Mouse (Mus musculus) thymus, postnatal 0 days (tissue): ENCODE results near the gene Ccnf. TPM values are rescaled to one million over a fixed set of nuclear protein-coding genes. Genes with fewer than 3 reads are reported as not detected.

ENCODE experiments used
- DNase-seq: peaks from one replicate; pipeline ENCODE4 v3.0.0-alpha.2; 2015; ENCODE audit warnings: low spot score
- microRNA-seq: library from miRNA; unstranded; fragments of <30 nt; microRNA quantifications from one replicate; pipeline ENCODE4, GENCODE M21; 2016; ENCODE audit warnings: borderline number of aligned reads
- polyA plus RNA-seq: library from polyadenylated mRNA; unstranded; fragments of >200 nt; fragmentation: Nextera tagmentation; extraction: Ambion mirVana; gene quantifications from 2 replicates; pipeline ENCODE4 v1.2.1, GENCODE M21; 2015

Ccnf gene
- polyA plus RNA-seq, 1 experiment from 2014 or later, result 74.3 TPM

DNA sequence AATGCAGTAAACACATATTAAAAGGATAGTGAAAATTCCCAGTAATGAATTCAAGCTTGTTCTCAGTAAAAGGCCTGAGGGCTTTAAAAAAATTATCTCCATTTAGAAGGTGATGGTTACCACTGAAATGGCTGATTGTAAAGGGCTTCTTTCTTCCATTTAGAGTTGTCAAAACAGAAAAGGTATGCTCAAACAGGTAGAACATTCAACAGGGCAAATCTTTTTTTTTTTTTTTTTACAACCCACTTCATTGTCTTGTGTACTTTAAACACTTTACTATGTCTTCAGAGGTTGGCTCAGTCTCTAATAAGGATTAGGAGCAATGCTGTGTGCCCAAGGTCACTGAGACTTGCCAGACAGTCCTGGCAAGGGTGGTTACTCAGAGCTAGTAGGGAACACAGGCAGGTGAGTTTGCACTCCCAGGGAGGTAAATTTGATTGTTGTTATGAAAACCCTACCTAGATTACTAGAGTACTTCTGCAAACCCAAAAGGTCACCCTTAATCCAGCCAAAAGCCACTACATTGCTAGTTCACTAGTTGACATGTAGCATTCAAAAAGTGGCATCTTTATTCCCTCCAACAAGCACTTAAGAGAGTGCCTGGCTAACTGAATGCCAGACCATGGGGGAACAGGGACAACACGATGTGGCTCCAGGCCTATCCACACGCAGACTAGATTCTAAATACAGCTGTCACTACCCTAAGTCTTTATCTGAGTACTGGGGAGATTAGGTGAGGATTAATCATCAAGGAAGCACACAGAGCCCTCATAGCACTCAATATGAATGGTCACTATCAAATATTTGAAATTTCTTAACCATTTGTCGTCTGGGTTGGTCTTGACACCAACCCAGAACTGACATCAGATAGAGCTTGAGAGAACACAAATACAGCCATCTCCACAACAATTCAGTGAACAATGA, 47.4 kb downstream of the Ccnf start:
- DNase-seq, result no peak

DNA sequence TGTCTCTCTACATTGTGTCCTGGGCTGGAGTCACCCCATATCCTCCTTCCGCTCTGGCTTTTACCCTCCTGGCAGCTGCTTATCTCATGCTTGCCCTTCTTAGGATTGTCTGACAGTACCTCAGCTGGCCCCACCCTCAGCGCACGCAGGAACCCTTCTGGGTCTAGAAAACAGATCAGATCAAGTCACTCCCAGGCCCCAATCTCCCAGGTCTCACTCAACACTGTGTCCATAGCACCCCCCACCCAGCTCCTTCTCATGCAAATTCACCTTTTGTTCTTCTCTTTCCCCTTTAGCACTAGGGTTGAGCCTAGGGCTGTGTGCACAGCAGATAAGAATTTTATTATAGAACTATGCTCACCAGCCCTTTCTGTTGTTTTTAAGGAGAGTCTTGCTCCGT, 48.2 kb downstream of the Ccnf start:
- DNase-seq, result no peak

DNA sequence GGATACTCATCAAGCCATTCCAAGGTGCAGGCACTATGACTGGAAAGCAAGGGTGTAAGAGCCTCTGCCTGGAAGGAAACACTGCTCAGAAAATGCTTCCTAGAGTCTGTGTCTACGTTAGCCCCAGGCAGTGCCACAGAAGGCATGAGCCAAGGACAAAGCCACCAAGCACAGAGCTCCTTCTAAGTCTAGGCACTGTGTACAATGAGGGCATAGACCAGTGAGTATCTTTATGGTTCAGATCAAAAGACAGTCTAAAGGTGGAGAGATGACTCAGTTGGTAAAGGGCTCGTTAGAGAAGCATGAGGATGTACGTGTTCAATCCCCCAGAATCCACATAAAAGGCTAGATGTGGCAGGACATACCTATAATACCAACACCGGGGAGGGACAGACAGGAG, 50.2 kb downstream of the Ccnf start:
- no peak for DNase-seq

DNA sequence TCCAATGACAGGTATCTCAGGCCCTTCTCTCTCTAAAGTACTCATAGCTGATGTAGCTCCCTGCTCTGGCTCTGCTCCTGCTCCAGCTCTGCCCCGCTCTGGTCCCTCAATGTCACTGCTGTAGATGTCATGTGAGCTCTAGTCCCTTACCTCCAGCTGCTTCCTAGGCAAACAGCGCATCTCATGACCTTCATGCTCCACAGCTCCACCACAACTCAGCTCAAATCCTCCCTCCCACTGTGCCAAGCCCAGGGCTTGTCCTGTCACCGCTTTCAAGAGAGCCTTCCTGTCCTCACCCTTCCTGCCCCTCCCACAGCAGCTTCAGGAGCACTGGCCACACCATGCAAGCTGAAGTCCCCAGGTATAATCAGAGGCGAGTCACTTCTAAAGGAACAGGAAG, 51.5 kb downstream of the Ccnf start:
- no peak for DNase-seq

- no peak for DNase-seq
These were observed 52.0 kb downstream of the Ccnf start for GRCm38 (mm10) chr17:24199252-24199651.

DNA sequence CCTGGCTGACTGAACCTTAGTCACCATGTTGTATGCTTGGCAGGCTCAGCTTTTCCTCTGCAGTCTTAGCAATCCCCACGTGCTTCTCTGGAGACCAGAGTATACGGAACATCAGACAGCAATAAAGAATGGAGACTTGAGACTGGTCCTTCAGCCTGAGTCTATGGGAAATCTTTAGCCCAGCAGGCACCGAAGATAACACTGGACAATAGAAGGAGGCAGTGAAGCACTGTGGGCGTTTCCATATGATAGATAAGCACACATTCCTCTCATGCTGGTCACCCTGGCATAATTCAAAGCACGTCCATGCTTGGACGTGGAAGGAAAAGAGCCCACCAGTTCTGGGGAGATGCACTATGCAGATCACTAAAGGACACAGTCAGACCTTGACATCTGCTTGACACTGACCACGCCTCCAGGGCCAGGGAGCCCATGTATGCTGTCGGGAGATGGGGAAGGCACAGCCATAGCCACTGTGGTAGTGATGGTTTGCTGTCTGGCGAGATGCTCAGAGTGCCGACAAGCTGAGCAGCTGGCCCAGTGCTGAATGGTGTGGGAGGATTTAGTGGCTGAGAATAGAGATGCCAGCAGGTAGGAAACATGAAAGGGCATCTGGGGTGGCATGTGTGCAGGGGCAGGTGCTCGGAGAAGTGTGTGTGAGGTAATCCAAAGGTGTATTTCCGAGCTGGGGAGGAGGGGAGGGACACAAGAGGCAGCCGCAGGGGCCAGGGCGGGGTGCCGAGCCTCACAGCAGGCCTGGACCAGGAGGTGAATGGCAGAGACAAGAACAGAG, 54.1 kb downstream of the Ccnf start:
- no peak for DNase-seq

DNA sequence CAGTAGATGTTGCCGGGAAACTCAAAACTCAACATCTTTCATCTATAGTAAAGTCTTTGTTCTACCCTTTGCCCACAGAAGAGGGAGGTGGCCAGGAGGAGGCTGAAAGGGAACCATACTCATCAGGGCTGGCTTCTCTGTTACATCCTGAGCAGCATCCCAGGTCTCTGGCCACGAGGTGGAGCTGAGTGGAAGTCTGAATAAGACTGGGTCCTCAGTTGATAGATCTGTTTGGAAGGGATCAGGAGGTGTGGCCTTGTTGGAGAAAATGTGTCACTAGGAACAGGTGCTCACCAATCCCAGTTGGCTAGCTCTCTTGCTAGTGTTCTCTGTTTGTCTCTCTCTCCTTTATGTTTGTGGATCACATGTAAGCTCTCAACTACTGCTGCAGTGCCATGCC, 55.9 kb downstream of the Ccnf start:
- DNase-seq, result no peak

DNA sequence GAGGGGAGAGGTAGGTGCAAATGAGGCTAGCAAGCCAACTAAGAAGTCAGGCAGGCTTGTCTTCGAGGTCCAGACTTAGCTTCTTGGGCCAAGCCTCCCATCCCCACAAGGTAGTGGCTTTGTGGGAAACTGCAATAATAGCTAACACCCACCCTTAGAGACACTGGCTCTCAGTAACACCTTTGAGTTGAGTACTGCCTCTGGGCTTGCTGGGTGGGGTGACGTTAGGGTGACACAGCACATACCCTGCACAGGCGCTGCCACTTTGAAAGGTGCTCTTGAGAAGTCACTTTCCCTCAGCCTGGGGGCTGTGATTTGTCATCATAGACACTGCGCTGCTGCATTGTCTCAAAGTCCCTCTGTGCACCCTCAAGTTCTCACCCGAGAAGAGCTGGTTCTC, 57.5 kb downstream of the Ccnf start:
- DNase-seq, result no peak

- no peak for DNase-seq
These were observed 58.0 kb downstream of the Ccnf start for GRCm38 (mm10) chr17:24193268-24193667.

- DNase-seq, result no peak
These were observed 58.4 kb downstream of the Ccnf start for GRCm38 (mm10) chr17:24192848-24193247.

- DNase-seq, result no peak
These were observed 59.8 kb downstream of the Ccnf start for GRCm38 (mm10) chr17:24191481-24191880.

DNA sequence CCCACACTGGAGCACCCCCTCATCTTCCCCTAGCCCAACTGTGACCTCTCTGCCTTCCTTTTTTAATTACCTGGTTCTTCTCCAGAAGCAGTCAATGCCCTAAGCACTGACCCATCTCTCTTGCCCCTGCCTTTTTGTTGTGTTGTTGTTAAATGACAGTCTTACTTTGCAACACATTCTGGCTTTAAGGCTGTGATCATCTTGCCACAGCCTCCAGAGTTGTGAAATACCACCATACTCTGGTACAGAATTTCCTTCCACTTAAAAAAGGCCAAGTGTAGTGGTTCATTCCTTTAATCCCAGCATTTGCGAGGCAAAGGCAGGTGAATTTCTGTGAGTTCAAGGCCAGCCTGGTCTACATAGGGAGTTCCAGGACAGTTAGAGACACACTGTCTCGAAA, 60.4 kb downstream of the Ccnf start:
- no peak for DNase-seq

- no peak for DNase-seq
These were observed 77.0 kb downstream of the Ccnf start for GRCm38 (mm10) chr17:24174259-24174658.

DNA sequence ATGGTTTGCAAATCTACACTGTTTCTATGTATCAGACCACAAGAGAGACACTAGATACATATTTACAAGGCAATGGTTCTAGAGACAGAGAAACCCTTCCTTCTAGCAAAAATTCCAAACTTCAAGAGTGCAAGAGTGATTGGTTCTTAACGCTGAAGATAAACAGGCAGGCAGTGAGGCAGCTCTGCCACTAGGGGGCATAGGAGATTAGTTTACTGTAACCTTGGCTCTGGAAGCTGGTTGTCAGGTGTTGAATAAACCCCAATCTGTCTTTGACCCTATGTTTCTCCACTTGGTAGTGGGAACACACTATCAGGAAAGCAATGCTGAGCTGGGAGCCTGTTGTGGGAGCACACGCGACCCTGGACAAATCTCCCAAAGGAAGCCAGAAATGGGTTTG, 77.9 kb downstream of the Ccnf start:
- peak; percentile 81 for DNase-seq

Small RNA genes within 50 kb of the gene (microRNA-seq; reads per million reads assigned to microRNA genes)
- gene Mir5134, result 2.1 reads per million
- not detected for gene Mir6965

Other genes with a start within 250 kb of the Ccnf start
- gene Prss27, start 213.3 kb downstream of the Ccnf start, polyA plus RNA-seq, result 0.93 and 2.4 TPM in 2 replicates
- 36.1 and 36.3 TPM in 2 replicates for gene Kctd5, start 178.0 kb downstream of the Ccnf start, polyA plus RNA-seq
- 48.3 and 62.0 TPM in 2 replicates for gene Pdpk1, start 100.6 kb downstream of the Ccnf start, polyA plus RNA-seq
- 27.3 and 29.8 TPM in 2 replicates for gene Amdhd2, start 87.7 kb downstream of the Ccnf start, polyA plus RNA-seq
- gene Atp6v0c, start 81.8 kb downstream of the Ccnf start, polyA plus RNA-seq, result 506 and 523 TPM in 2 replicates
- gene Tbc1d24, start 45.9 kb downstream of the Ccnf start, polyA plus RNA-seq, result 1.4 and 1.5 TPM in 2 replicates
- 0.19 and 0.29 TPM in 2 replicates for gene Ntn3, start 42.0 kb downstream of the Ccnf start, polyA plus RNA-seq
- 6.9 and 8.0 TPM in 2 replicates for gene Tedc2, start 30.6 kb downstream of the Ccnf start, polyA plus RNA-seq
- gene Abca17, start 99.6 kb upstream of the Ccnf start, polyA plus RNA-seq, result not detected in 2 replicates
- 5.6 and 8.1 TPM in 2 replicates for gene Abca3, start 100.5 kb upstream of the Ccnf start, polyA plus RNA-seq
- gene Rnps1, start 163.1 kb upstream of the Ccnf start, polyA plus RNA-seq, result 232 and 240 TPM in 2 replicates
- 23.2 and 31.3 TPM in 2 replicates for gene Eci1, start 175.2 kb upstream of the Ccnf start, polyA plus RNA-seq
- gene Dnase1l2, start 191.6 kb upstream of the Ccnf start, polyA plus RNA-seq, result 1.7 and 1.9 TPM in 2 replicates
- gene E4f1, start 218.8 kb upstream of the Ccnf start, polyA plus RNA-seq, result 12.2 and 24.5 TPM in 2 replicates
- gene Pgp, start 218.9 kb upstream of the Ccnf start, polyA plus RNA-seq, result 55.7 and 57.4 TPM in 2 replicates
- 0.18 TPM in 1 of 2 replicates, not detected in the other for gene Bricd5, start 222.4 kb upstream of the Ccnf start, polyA plus RNA-seq
- gene Mlst8, start 227.6 kb upstream of the Ccnf start, polyA plus RNA-seq, result 18.6 and 19.2 TPM in 2 replicates
- 0.10 and 0.19 TPM in 2 replicates for gene Caskin1, start 237.1 kb upstream of the Ccnf start, polyA plus RNA-seq